Mouse (Mus musculus) embryonic fibroblast, embryonic 13.5 days (primary cell): ENCODE data around the gene Plekho1.

Source experiments
- CTCF ChIP-seq: IDR thresholded peaks from 2 replicates; pipeline ENCODE4 v1.5.1; 2011; ENCODE audit warnings: mild to moderate bottlenecking, control low read depth, low read length, moderate library complexity, borderline replicate concordance; ENCODE audit not compliant: insufficient read depth
- POLR2A ChIP-seq: IDR thresholded peaks from 2 replicates; pipeline ENCODE4 v1.6.1; 2011; ENCODE audit warnings: low read depth, mild to moderate bottlenecking, control low read depth, low read length, moderate library complexity

DNA sequence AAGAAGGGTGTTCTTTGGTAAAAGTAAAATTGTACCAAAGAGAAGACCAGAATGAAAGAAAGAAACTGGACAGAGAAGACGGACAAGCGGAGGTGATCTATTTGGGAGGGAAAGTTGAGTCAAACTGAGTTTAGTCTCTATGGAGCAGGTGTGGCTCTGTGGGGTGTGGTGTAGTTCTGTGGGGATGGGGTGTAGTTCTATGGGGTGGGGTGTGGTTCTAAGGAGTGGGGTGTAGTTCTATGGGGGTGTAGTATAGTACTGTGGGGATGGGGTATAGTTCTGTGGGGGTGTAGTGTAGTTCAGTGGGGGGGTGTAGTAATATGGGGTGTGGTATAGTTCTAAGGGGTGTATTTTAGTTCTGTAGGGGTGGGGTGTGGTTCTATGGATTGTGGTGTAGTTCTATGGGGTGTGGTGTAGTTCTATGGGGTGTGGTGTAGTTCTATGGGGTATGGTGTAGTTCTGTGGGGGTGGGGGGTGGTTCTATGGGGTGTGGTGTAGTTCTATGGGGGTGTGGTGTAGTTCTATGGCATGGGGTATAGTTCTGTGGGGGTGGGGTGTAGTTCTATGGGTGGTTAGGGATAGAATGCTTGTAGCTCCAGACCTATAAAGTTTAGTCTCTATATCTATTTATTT is 20.6 kb upstream of the Plekho1 start:
- TF ChIP-seq CTCF (no peak), POLR2A (no peak)
